Mouse (Mus musculus): ENCODE measurements around the gene Metrn. TPM values are rescaled to one million over a fixed set of nuclear protein-coding genes. Genes with fewer than 3 reads are reported as not detected.

Gene Metrn
- total and polyA plus RNA-seq, 3 experiments = 16.9 to 50.1 (median 23.7) TPM

DNA sequence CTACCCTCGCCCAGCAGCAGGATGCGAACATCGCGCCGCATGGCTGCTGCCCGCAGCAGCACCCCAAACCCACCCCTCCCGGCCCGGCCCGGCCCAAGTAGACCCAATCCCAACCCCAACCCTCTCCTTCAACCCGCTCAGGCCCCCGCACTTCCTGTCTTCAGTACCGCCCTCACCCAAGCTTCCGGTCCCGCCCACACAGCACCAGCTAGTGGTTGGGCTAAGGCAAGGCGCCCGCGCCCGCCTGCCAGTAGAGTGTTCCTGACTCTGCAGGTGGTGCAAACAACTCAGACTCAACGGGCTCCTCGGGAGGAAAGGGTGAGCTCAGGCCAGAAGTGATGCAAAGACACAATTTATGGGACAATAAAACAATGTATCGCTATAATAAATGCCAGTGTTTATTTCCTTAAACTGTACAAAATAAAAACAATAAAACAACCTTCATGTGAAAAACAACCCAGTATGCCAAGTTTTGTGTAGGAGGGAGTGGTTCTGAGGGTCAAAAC is 47.5 kb upstream of the Metrn start, which contains the start of gene Rhot2 (continued):
- TF ChIP-seq NELFE (IDR thresholded peaks at IDR 0.05; ENCODE audit: low read depth, low read length) (peak; percentile 93), RAD21 (IDR thresholded peaks at IDR 0.05; ENCODE audit: low read depth, low read length) (no peak; the same call in 1 of the 2 replicates), BHLHE40 (IDR thresholded peaks at IDR 0.05; ENCODE audit: low read depth, low read length) (peak; percentile 16; the same call in 1 of the 2 replicates), MAX (IDR thresholded peaks at IDR 0.05; ENCODE audit: low read length) (peak; percentile 61), UBTF (IDR thresholded peaks at IDR 0.05; ENCODE audit: low read depth, low read length) (no peak), POLR2AphosphoS2 (IDR thresholded peaks at IDR 0.05; ENCODE audit: low read depth, low read length) (peak; percentile 38; the same call in 1 of the 2 replicates), MEF2A (IDR thresholded peaks at IDR 0.05; ENCODE audit: borderline replicate concordance, low read depth, low read length) (0 out of 2 replicates have a peak, but pooled peaks have one; percentile 29), CHD1 (IDR thresholded peaks at IDR 0.05; ENCODE audit: low read depth, low read length) (no peak), EP300 (IDR thresholded peaks at IDR 0.05; ENCODE audit: low read length) (no peak), USF1 (IDR thresholded peaks at IDR 0.05; ENCODE audit: low read depth, low read length) (no peak), MAFK (IDR thresholded peaks at IDR 0.05; ENCODE audit: insufficient replicate concordance, low read length) (no peak), ZC3H11A (IDR thresholded peaks at IDR 0.05; ENCODE audit: low read depth, low read length) (no peak)

GRCm38 (mm10) chr17:25843636-25844395 is 46.9 kb upstream of the Metrn start:
- Histone ChIP-seq H3K4me3 (replicated peaks in 1 of 3; ENCODE audit: low read depth in 2 of 3, low read length in 2 of 3, poor library complexity in 1 of 3) (peak overlapping the region; percentile 71 to 93 (median 77)), H3K36me3 (replicated peaks in 1 of 2; ENCODE audit: control insufficient read depth in 1 of 2, insufficient read depth in 1 of 2, low read length in 1 of 2) (peaks cover 60 to 84% of the 10 kb centered on the region in 2 experiments), H3K4me2 (ENCODE audit: insufficient read depth, low read depth, poor library complexity, severe bottlenecking) (peak overlapping the region; percentile 71), H3K27me3 (replicated peaks) (no peaks in the 10 kb centered on the region), H3K27ac (ENCODE audit: insufficient read depth, low read depth) (peak overlapping the region; percentile 54), H3K9me3 (replicated peaks; ENCODE audit: low read length) (no peaks in the 10 kb centered on the region), H3K79me2 (replicated peaks; ENCODE audit: control insufficient read depth, extremely low read depth, insufficient read depth, poor library complexity, severe bottlenecking) (peaks cover 14% of the 10 kb centered on the region), H3K4me1 (ENCODE audit: control insufficient read depth in 1 of 2, insufficient read depth in 2 of 2) (peaks cover 12 to 15% of the 10 kb centered on the region in 2 experiments), H3K9ac (ENCODE audit: insufficient read depth, low read depth) (peak overlapping the region; percentile 83)
- in situ Hi-C loops (cut with MboI; ENCODE audit: low pct_ligation_motif_present, low pct_unique_long_range_greater_than_20kb, low sequenced_read_pairs) (no loop called here), dilution Hi-C loops (cut with MboI; ENCODE audit: extremely low pct_ligation_motif_present, extremely low pct_unique_long_range_greater_than_20kb, low sequenced_read_pairs) (no loop called here)
- no peak for DNase-seq (ENCODE audit: extremely low read depth)
- TF ChIP-seq POLR2A (IDR thresholded peaks at IDR 0.05; ENCODE audit: low read depth, low read length) (no peak), MAZ (IDR thresholded peaks at IDR 0.05; ENCODE audit: low read depth, low read length) (no peak), MAX (IDR thresholded peaks at IDR 0.05; ENCODE audit: low read length) (no peak), TCF12 (IDR thresholded peaks at IDR 0.05; ENCODE audit: low read depth, low read length) (no peak), ETS1 (conservative IDR thresholded peaks at IDR 0.05; ENCODE audit: low read depth, low read length) (no peak), CHD2 (IDR thresholded peaks at IDR 0.05; ENCODE audit: low read length) (no peak), USF2 (conservative IDR thresholded peaks at IDR 0.05; ENCODE audit: low read depth, low read length) (no peak), GABPA (IDR thresholded peaks at IDR 0.05; ENCODE audit: insufficient replicate concordance, low read depth, low read length) (no peak), UBTF (IDR thresholded peaks at IDR 0.05; ENCODE audit: low read depth, low read length) (no peak), CHD1 (IDR thresholded peaks at IDR 0.05; ENCODE audit: low read depth, low read length) (no peak), RCOR1 (conservative IDR thresholded peaks at IDR 0.05; ENCODE audit: low read depth, low read length) (no peak), MAFK (IDR thresholded peaks at IDR 0.05; ENCODE audit: insufficient replicate concordance, low read length) (no peak), TBP (conservative IDR thresholded peaks at IDR 0.05; ENCODE audit: low read depth, low read length) (no peak), PAX5 (IDR thresholded peaks at IDR 0.05; ENCODE audit: low read length) (no peak), ELF1 (IDR thresholded peaks at IDR 0.05; ENCODE audit: low read depth, low read length) (no peak), MEF2A (IDR thresholded peaks at IDR 0.05; ENCODE audit: borderline replicate concordance, low read depth, low read length) (no peak)
